Mouse (Mus musculus): ENCODE measurements around the gene Pip4p1.
"Not testable (repeated sequence)": the region's sequence is repeated elsewhere in the genome, so short reads cannot be mapped to it uniquely, and the experiment has no call there.

Gene Pip4p1

DNA sequence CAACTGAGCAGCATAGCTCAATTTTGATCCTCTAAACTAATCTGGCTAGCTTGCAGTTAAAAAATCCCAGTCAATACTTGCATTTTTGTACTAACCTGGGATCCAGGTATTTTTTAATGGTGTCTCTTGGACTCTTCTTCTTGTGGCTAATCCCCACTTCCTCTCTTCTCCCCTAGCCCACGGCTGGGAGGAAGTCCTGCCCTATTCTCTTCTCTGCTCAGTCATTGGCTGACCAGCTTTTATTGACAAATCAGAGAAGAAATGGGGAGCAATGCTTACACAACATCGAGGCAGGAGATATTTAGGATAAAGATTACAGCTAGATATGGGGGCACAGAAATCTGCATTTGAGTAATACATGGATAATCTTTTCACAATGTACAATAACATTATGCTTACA, 8.3 kb upstream of the Pip4p1 start:
- no peak for DNase-seq (ENCODE audit: low spot score)

DNA sequence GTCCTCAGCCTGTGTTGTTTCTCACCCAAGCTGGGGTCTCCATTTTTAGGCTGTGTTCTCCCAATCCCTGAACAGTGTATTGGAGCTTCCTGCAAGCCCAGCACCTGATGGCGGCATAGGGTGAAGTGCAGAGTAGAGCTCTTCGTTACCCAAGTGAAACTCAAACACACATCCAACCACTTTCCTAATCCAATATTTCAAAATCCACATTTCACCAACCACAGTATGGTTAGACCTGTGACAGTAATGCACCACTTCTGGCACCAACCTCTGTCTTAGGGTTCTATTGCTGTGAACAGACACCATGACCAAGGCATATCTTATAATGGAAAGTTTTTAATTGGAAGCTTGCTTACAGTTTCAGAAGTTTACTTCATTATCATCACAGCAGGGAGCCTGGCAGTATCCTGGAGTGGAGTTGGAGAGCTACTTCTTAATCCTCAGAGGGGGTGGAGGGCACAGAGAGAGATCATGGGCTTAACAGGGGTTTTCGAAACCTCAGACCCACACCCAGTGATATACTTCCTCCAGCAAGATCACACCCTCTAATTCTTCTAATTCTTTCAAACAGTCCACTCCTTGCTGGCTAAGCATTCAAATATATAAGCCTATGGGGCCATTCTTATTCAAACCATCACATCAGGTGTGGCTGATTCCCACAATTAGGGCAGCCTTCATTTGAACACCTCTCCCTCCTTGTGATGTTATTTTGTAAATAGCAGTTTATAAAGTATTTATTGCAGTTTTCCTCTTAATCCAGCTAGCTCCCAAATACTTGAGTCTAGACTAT, 7.7 kb upstream of the Pip4p1 start:
- DNase-seq (ENCODE audit: low spot score) = no peak

DNA sequence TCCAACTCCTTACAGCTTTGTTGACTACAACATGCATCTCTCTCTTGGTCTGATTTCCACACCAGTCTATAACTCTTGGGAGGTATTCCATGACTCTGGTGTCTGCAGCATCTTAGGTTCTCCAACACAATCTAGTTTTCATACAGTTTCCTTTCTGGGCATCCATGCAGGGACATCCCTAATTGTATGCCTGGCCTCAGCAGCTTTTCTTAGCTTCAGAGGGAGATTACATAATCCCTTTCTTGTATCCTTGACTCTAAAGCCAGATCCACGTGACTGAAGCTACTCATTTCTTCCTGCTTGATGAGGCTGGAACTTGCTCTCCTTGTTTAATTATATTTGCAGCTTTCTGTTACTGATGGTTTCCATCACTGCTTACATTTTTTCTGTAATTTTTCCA, 6.0 kb upstream of the Pip4p1 start:
- no peak for DNase-seq (ENCODE audit: low spot score)

DNA sequence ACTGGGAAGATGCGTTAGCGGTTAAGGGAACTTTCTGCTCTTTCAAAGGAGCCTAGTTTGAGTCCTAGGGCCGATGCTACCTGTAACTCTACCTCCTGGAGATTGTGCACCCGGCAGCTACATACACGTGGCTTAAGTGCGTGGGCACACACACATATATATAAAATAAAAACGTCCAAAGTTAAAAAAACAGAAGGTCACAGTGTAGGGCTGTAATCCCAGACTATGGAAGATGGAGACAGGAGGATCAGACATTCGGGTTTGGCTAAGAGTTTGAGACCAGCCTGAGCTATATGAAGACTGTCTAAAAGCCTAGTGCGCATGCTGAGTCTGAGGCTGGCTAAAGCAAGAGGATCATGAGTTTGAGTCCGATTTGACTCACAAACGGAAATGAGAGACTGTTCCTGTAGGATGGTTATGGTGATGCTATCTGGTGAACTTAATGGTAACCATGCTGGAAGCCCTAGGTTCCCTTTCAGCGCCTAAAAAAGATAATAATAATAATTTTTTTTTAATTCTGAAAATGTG, 901 bp upstream of the Pip4p1 start:
- no peak for DNase-seq (ENCODE audit: low spot score)

DNA sequence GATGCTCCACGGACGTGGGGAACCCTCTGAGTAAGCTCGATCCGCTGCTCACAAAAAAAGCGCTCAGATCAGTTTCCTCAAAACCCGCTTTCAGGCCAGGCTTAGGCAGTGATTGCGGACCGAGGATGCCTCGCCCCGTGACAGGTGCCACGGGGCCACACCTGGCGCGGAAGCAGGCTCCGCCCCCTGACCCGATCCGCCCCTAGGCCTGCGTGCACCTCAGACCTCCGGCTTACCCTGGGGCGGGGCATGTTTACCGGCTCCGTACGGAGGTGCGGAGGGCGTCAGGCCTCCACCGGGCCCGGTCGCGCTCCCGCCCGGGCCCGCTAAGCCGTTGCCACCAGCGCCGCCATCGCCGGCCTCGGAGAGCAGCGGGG, 291 bp downstream of the Pip4p1 start:
- DNase-seq (ENCODE audit: low spot score) = peak; percentile 83

DNA sequence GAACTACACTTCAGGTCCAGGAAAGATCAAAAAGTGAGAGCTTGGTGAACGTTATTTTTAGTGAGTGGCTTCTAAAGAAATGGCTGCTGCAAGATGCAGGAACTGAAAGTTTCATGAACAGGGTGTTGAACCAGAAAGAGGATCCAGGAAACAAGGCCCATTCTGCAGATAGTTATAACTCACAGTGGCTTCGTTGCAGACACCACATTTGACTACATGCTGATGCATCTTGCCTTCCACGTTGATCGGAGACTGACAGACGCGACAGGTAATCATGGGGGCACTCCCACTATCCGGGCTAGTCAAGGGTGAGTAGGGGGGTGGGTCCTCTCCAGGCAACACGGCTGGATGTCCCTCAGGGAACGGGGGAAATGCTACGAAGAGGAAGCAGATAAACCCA, 705 bp downstream of the Pip4p1 start:
- DNase-seq (ENCODE audit: low spot score) = peak; percentile 46

DNA sequence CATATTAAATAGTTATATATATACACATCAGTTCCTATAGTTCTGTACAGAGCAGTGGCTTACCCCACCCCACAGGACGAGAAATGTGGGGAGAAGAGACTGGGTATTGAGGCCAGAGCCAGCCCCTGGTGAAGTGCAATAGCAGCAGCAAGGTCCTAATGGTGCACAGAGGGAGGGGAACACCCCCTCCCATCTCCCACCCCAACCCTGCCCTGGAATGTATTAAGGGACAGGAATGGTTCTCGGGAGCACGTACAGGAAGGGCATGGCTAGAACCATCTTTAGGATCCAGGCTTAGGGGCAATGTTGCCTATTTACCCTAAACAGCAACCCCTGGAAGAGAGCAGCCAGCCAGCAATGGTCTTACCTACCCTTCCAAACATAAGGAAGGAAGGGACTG, 3.3 kb downstream of the Pip4p1 start:
- no peak for DNase-seq (ENCODE audit: low spot score)

DNA sequence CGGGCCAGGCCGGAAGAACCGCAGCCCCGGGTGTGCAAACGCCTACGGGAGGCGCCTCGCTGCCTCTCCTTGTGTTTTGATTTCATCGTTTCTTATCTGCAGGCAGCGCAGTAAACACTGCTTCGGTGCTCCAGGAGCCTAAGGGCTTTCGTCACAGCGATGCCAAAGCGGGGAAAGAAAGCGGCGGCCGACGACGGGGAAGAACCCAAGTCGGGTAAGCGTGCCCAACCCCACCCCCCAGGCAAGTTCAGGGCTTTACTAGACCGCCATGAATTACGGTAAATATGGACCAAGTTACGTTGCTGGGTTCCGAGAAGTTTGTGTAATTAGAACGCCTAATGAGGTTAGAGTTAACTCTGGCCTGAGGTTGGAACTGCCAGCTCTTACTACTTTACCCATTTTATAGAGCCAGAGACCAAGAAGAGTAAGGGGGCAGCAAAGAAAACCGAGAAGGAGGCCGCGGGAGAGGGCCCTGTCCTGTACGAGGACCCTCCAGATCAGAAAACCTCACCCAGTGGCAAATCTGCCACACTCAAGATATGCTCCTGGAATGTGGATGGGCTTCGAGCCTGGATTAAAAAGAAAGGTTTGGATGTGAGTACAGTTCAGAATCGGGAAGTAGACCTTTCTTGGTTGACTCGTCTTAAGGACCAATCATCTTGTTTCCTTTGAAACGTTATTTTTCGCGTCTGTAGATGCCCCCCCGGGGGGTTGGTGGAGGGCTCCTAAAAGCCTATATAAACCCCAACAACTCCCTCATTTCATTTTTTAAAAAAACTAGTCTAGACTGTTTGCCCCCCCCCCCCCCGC, 5.3 kb downstream of the Pip4p1 start:
- no peak for DNase-seq (ENCODE audit: low spot score)

DNA sequence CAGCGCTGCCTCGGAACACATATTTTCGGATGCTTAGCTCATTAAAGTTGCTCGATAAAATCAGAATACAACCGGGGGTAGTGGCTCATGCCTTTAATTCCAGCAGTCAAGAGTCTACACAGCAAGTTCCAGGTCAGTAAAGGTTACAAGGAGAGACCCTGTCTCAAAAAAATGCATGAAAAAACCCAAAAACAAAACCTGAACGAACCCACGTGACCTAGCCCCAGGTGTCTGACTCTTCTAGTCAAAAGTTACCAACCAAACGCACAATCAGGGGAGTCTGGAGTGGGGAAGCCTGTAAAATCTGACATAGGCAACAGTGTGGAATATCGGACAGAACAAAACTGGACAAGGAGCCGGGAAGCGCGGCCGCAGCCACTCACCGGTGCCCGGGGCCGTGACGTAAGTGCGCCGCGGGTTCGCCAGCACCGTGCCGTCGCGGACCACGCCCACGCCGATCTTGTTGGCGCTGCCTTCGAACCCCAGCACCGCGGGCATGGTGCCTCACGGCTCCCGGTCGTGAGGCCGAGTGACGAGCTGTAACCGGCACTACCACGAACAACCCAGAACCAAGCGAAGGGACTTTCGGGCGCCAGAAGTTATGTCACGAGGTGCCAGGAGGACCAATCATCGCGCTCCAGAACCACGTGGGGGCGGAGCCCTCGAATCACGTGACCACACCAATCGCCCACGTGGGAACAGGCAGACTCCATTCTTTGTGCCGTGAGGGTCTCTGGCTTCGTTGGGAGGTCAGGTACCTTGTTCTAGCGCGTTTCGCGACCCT, 6.2 kb downstream of the Pip4p1 start, which contains the start of the genes Osgep and Apex1:
Gene Osgep (minus strand): TSS at position 613 of the 784 bp plus-strand sequence.
Gene Apex1 (plus strand): TSS at position 688 of the 784 bp plus-strand sequence.
- peak; percentile 98 for DNase-seq (ENCODE audit: low spot score)

DNA sequence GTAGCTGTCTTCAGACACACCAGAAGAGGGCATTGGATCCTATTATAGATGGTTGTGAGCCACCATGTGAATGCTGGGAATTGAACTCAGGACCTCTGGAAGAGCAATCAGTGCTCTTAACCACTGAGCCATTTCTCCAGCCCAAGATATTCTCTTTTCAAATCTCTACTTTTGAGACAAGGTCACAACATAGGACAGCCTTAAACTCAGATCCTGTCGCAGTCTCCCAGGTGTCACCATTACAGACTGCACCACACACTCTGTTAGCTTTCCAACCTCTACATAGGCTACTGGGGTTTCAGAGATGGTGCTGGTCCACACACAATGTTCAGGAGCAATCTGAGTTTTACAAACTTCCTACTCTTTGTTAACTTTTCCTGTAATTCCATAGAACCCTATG, 7.2 kb downstream of the Pip4p1 start:
- DNase-seq (ENCODE audit: low spot score) = not testable (repeated sequence)

DNA sequence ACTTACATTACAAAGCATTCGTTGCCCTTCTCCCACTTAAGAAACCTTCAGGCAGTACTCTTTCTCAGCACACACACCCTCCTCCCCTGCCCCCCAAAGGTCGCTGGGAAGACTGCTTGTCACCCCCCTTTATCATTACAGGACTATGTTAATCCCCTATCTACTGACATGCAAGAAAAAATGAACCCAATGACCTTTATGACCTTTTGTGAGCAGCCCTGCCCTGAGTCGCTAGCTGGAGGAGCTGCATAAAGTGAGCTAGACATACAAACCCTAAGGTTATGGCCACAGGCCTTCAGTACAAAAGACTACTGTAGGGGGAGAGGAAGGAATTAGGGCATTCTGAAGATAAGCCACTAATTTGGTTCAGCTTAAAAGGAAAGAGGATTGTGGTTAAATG, 19.3 kb downstream of the Pip4p1 start:
- no peak for DNase-seq (ENCODE audit: low spot score)

DNA sequence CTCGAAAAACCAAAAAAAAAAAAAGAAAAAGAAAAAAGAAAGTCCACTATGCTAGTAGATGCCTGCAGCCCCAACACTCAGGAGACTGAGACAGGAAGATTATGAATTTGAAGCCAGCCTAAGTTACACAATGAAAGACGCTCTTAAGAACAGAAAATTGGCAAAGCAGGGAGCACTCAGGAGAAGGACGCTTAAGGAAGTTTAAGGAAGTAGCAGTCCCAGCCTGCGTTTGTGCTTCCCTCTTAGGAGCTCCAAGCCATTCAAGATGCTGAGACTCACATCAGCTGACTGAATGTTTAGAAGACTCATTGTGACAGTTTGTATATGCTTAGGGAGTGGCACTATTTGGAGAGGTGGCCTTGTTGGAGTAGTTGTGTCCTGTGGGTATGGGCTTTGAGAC, 22.5 kb downstream of the Pip4p1 start:
- no peak for DNase-seq (ENCODE audit: low spot score)

DNA sequence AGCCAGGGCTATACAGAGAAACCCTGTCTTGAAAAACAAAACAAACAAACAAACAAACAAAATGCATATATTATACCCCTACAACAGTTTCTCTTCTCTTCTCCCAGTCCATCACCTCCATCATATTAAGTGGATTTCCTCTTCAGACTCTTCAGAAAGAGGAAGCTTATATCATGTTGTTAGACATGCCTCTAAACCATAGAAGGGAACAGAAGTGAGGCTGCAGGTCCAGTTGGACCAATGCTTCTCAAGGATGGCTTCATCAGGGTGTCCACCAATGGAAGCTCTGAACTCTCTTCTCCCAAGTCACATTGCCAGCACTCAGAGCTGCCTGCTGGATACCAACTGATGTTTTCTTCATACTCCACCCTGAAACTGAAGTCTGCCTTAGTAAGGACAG, 25.3 kb downstream of the Pip4p1 start:
- not testable (repeated sequence) for DNase-seq (ENCODE audit: low spot score)

DNA sequence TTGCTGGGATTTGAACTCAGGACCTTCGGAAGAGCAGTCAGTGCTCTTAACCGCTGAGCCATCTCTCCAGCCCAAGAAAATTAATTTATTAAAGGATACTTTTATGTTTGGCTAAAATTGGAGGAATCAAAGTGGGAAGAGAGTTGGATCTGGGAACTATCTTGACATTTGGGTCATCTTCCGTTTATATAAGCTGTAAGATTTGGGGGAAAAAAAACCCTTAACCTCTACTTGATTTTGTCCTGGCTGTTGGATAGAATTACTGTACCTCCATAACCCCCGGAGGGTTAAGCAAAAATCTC, 25.9 kb downstream of the Pip4p1 start:
- no peak for DNase-seq (ENCODE audit: low spot score)

DNA sequence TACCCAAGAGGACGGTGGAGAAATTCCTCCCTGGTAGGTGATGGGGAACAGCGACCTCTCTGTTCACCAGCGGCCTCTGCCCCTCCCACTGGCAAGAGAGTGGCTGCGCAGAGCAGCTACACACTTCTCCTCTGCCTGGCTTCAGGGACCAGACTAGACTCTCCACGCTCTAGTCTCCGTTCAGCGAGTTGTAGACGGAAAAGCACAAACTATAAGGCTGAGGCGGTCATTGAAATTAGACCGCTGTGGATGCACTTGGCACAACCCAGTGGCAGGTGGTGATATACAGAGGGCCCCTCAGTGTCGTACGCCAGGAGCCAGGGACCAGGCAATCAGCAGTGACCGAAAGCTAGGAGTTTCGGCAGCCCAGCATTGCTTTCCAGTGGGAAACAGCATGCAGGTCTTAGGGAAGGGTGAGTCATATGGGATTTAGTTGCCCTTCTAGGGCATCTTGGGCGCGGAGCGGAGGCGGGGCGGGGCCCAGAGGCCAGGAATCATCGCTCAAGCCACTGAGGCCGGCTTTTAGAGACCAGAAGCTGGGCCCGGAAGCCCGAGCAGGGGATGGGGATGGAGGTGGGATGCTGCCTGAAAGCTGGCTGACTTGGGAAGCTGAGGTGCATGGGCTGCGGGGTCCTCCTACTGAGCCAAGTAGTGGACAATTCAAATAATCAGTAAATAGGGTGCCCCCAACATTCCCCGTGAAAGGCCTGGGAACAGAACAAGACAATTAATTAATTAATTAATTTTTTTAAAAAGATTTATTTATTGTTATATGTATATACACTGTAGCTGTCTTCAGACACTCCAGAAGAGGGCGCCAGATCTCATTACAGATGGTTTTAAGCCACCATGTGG, 26.5 kb downstream of the Pip4p1 start:
- peak; percentile 28 for DNase-seq (ENCODE audit: low spot score)

DNA sequence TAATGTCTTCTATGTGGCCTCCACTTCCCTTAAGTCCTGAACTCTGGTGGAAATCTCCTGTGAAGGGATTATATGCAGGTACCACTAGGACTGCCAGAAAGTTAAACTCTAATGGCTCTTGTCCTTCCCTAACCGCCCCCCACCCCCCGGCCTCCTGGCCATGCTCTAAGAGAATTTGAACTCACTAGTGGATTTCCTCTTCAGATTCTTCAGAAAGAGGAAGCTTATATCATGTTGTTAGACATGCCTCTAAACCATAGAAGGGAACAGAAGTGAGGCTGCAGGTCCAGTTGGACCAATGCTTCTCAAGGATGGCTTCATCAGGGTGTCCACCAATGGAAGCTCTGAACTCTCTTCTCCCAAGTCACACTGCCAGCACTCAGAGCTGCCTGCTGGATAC, 32.7 kb downstream of the Pip4p1 start:
- not testable (repeated sequence) for DNase-seq (ENCODE audit: low spot score)

DNA sequence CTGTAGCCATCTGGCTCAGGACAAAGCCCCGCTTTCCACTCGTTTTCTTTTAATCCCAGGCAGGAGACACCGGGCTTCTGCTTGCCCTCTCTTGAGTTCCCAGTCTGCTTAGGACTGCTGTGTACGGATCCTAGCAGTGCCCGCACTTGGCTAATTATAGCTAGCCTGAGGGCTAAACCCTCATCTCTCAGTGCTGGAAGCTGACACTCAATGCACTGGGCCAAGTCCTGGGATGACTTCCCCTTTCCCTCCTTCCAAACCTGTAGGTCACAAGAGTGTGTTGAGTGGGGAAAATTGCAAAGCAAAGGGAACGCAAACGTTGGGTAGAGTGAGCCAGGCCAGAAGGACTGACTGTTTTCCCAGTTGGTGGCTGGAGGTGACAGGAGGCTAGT, 33.3 kb downstream of the Pip4p1 start, which contains the start of gene Klhl33:
Gene Klhl33 (minus strand): TSS at position 134 of the 392 bp plus-strand sequence.
- DNase-seq (ENCODE audit: low spot score) = no peak

DNA sequence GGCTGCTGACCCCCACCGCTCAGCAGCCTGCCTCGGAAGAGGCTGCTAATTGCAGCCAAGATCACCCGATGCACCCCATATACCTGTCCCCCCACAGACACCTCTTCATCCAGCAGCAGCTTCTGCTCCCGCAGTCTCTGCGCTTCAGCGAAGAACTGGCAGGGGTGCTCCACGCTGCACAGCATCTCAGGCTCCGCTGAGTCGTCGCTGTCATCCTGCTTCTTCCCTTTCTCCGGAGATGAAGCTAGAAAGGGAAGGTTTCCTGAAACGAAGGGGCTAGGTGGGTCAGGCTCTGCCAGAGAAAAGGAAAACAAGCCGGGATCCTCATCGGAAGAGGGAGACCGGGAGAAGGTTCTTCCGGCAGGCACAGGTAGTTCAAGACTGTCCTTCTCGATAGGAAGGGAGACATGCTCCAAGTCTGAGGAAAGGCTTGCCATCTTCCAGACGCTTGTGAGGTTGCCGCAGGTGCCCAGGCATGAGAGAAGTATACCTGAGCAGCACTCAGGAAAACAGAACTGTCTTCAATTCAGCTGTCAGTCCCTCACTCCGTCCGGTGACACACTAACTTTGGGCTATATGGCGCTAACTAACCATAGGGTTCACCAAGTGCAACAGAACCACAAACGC, 33.8 kb downstream of the Pip4p1 start:
- no peak for DNase-seq (ENCODE audit: low spot score)

DNA sequence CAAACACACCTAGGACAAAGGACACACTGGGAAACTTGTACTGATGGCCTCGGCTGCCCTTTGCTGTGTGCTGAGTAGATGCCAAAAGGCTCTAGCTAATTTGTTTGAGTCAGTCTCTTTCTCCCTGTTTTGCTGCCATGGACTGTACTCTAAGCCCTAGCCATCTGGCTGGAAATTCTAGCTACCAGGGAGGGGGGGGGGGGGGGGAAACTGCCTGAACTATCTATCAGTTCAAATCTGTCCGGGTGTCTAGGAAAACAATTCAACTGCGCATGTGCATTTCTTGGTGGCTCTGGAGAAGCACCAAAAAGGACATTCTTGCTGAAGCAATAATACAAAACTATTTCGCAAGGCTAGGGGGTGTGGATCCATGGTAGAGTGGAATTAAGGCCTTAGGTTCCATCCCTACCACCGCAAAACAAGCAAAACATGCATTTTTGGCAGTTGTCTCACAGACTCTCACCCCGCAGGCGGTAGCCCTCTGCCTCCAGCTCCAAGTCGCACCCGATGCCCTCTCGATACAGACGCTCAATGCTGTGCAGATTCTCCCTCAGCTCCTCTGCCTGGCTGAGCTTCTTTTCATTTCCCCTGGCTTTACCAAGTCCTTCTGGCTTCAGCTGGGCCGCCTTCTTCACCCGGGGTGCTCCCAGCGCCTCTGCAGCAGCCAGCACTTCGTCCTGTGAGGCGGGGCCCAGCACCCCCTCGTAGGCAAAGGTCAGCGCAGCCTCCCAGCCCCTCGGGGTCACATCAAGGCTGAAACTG, 34.5 kb downstream of the Pip4p1 start:
- DNase-seq (ENCODE audit: low spot score) = peak; percentile 76

DNA sequence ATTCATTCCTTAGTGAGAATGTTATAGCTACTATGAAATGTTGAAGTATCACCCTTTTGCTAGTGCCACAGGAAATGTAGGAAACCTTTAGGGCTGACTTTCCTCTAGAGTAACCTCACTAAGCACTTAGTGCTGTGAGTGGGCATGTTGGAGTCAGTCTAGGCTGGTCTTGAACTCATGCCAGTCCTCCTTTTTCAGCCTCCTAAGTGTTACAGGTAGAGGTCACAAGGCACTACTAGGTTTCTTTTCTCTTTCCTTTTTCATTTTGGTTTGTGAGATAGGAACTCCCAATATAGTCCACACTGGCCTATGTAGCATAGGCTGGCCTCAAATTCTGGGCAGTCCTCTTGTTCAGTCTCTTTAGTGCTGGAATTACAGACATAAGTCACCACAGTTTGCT, 35.2 kb downstream of the Pip4p1 start:
- no peak for DNase-seq (ENCODE audit: low spot score)
